Mouse (Mus musculus) midbrain, embryonic 16.5 days (tissue): Measurements from ENCODE around the gene Rnf24. TPM values are rescaled to one million over a fixed set of nuclear protein-coding genes. Genes with fewer than 3 reads are reported as not detected.

Experiments
- ATAC-seq: fragments of 200-750 bp; cut with Nextera tagmentation; 2 replicates; pipeline ENCODE4 v1.8.0; 2017; ENCODE audit warnings: moderate TSS enrichment
- H3K27ac ChIP-seq: fragments of 300-500 bp; sonication (generic); 2 replicates; pipeline ENCODE4 v1.5.1; 2014; ENCODE audit warnings: mild to moderate bottlenecking, low read length, mixed read lengths
- H3K27me3 ChIP-seq: fragments of 300-500 bp; sonication (generic); 2 replicates; pipeline ENCODE4 v1.6.1; 2014; ENCODE audit warnings: low read depth, low read length, mixed read lengths; ENCODE audit not compliant: control insufficient read depth, insufficient read depth
- H3K36me3 ChIP-seq: fragments of 300-500 bp; sonication (generic); 2 replicates; pipeline ENCODE4 v1.6.1; 2014; ENCODE audit warnings: mild to moderate bottlenecking, low read length, moderate library complexity, mixed read lengths; ENCODE audit not compliant: control insufficient read depth, insufficient read depth
- H3K4me1 ChIP-seq: fragments of 300-500 bp; sonication (generic); 2 replicates; pipeline ENCODE4 v1.6.1; 2014; ENCODE audit warnings: mild to moderate bottlenecking, low read length, mixed read lengths; ENCODE audit not compliant: control insufficient read depth, insufficient read depth
- H3K4me2 ChIP-seq: fragments of 300-500 bp; sonication (generic); 2 replicates; pipeline ENCODE4 v1.6.1; 2014; ENCODE audit warnings: mild to moderate bottlenecking, low read length, mixed read lengths
- H3K4me3 ChIP-seq: fragments of 300-500 bp; sonication (generic); 2 replicates; pipeline ENCODE4 v1.5.1; 2014; ENCODE audit warnings: low read depth, mild to moderate bottlenecking, low read length, moderate library complexity, mixed read lengths
- H3K9ac ChIP-seq: fragments of 300-500 bp; sonication (generic); 2 replicates; pipeline ENCODE4 v1.6.1; 2014; ENCODE audit warnings: low read depth, low read length, mixed read lengths
- H3K9me3 ChIP-seq: fragments of 300-500 bp; sonication (generic); replicated peaks from 2 replicates; pipeline ENCODE4 v1.6.1; 2014; ENCODE audit warnings: mild to moderate bottlenecking, low read length, mixed read lengths; ENCODE audit not compliant: control insufficient read depth, poor library complexity, severe bottlenecking
- WGBS: fragments of 180-500 bp; shearing (Covaris S2); extraction: QIAGEN DNeasy Blood & Tissue Kit; methylation state at CpG from one replicate; pipeline ENCODE4 v1.1.7; 2014; 5-methylcytosine and 5-hydroxymethylcytosine counted together
- polyA plus RNA-seq: library from polyadenylated mRNA; unstranded; fragments of >200 nt; fragmentation: Nextera tagmentation; extraction: Ambion mirVana; gene quantifications from 2 replicates; pipeline ENCODE4 v1.2.1, GENCODE M21; 2015

Gene Rnf24
- polyA plus RNA-seq, result 20.1 and 21.1 TPM in 2 replicates

GRCm38 (mm10) chr2:131352747-131353563 is at the start of gene Rnf24:
Gene Rnf24, minus strand, starts transcription at chr2:131352892.
- Histone ChIP-seq H3K36me3 (no peaks in the 10 kb centered on the region), H3K4me3 (peak within 1 kb of the TSS; percentile 97), H3K4me1 (peaks cover 21% of the 10 kb centered on the region), H3K4me2 (peak within 1 kb of the TSS; percentile 76), H3K27me3 (no peaks in the 10 kb centered on the region), H3K9ac (peak within 1 kb of the TSS; percentile 99), H3K9me3 (no peaks in the 10 kb centered on the region), H3K27ac (peak within 1 kb of the TSS; percentile 99)
- WGBS, result under 1% methylated on average over 53 of the region's 54 CpGs
- ATAC-seq, result peak; percentile 94

GRCm38 (mm10) chr2:131401794-131402495 is 49.3 kb upstream of the Rnf24 start:
- WGBS, result 76% methylated on average over 8 of the region's 8 CpGs
- no peak for ATAC-seq
- Histone ChIP-seq H3K36me3 (no peaks in the 10 kb centered on the region), H3K4me1 (no peaks in the 10 kb centered on the region), H3K9me3 (no peaks in the 10 kb centered on the region), H3K4me3 (no peak overlapping the region), H3K27me3 (no peaks in the 10 kb centered on the region), H3K27ac (no peak overlapping the region), H3K4me2 (no peak overlapping the region), H3K9ac (no peak overlapping the region)

DNA sequence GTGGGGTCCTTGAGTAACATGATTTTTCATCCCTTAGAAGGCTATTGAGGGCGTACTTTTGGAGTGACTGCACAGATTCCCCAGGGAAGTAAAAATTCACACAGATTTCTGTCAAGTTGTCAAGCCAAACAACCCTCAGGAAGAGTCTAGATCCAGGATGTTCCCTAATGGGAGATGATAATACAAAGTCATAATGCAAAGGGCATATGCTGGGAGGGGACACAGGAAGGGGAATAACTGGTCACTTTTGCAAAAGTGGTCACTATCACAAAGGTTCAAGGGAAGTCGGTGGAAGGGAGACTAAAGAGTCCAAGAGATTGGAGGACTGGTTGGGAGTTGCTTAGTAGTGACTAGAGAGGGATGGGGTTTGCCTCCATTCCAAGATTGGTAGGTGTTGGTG is 48.2 kb upstream of the Rnf24 start:
- ATAC-seq, result no peak

DNA sequence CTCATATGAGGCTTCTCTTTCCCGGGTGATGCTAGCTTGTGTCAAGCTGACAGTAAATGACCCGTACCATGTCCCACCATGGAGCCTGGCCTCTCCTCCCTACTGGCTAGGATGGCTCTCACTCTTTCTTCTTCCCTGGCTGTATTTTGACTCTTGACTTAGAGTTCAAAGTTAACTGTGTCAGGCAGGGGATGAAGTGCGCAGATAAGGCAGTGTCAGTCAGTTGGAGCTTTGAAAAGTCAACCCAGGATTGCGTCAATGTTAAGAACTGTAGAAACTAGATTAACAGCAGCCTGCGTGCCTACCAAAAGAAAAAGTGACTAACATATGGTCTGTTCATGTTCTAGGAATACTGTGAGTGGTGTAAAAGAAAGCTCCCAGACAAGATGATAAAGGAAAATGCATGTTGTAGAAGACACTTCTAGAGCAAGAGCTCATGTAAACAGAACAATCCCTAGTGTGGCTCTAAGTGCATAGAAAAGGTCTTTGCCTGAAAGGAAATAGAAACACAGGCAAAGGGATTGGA is 44.7 kb upstream of the Rnf24 start:
- no peaks in the 10 kb centered on the region for H3K9me3 ChIP-seq
- ATAC-seq, result no peak
- H3K4me3 ChIP-seq, result no peak overlapping the region
- no peaks in the 10 kb centered on the region for H3K27me3 ChIP-seq
- H3K4me1 ChIP-seq, result no peaks in the 10 kb centered on the region
- 91% methylated on average over 5 of the region's 5 CpGs for WGBS
- H3K9ac ChIP-seq, result no peak overlapping the region
- H3K27ac ChIP-seq, result no peak overlapping the region
- H3K4me2 ChIP-seq, result no peak overlapping the region
- H3K36me3 ChIP-seq, result no peaks in the 10 kb centered on the region

More for the DNA sequence above, 48.2 kb upstream of the Rnf24 start:
- H3K4me2 ChIP-seq, result no peak overlapping the region
- H3K9ac ChIP-seq, result no peak overlapping the region
- no peak overlapping the region for H3K4me3 ChIP-seq
- H3K4me1 ChIP-seq, result no peaks in the 10 kb centered on the region
- H3K36me3 ChIP-seq, result no peaks in the 10 kb centered on the region
- WGBS, result 84% methylated on average over 2 of the region's 2 CpGs
- no peaks in the 10 kb centered on the region for H3K9me3 ChIP-seq
- H3K27ac ChIP-seq, result no peak overlapping the region
- no peaks in the 10 kb centered on the region for H3K27me3 ChIP-seq

GRCm38 (mm10) chr2:131386350-131386962 is 33.8 kb upstream of the Rnf24 start:
- Histone ChIP-seq H3K4me1 (no peaks in the 10 kb centered on the region), H3K27me3 (no peaks in the 10 kb centered on the region), H3K9ac (no peak overlapping the region), H3K9me3 (no peaks in the 10 kb centered on the region), H3K4me3 (no peak overlapping the region), H3K36me3 (no peaks in the 10 kb centered on the region), H3K27ac (no peak overlapping the region), H3K4me2 (no peak overlapping the region)
- ATAC-seq, result no peak
- WGBS, result 83% methylated on average over 10 of the region's 10 CpGs

GRCm38 (mm10) chr2:131385176-131385575 is 32.5 kb upstream of the Rnf24 start:
- 77% methylated on average over 4 of the region's 4 CpGs for WGBS
- no peaks in the 10 kb centered on the region for H3K9me3 ChIP-seq
- no peak overlapping the region for H3K9ac ChIP-seq
- no peak overlapping the region for H3K27ac ChIP-seq
- H3K27me3 ChIP-seq, result no peaks in the 10 kb centered on the region
- no peak for ATAC-seq
- no peak overlapping the region for H3K4me2 ChIP-seq
- H3K36me3 ChIP-seq, result no peaks in the 10 kb centered on the region
- H3K4me3 ChIP-seq, result no peak overlapping the region
- no peaks in the 10 kb centered on the region for H3K4me1 ChIP-seq

- Histone ChIP-seq H3K4me2 (no peak overlapping the region), H3K27ac (no peak overlapping the region), H3K27me3 (no peaks in the 10 kb centered on the region), H3K36me3 (no peaks in the 10 kb centered on the region), H3K4me1 (no peaks in the 10 kb centered on the region), H3K9ac (no peak overlapping the region), H3K9me3 (no peaks in the 10 kb centered on the region), H3K4me3 (no peak overlapping the region)
- WGBS, result 82% methylated on average over 3 of the region's 3 CpGs
- ATAC-seq, result no peak
These were observed 26.8 kb upstream of the Rnf24 start for GRCm38 (mm10) chr2:131379541-131379940.

GRCm38 (mm10) chr2:131378872-131379271 is 26.2 kb upstream of the Rnf24 start:
- 93% methylated on average over 5 of the region's 5 CpGs for WGBS
- H3K4me2 ChIP-seq, result no peak overlapping the region
- H3K4me3 ChIP-seq, result no peak overlapping the region
- H3K4me1 ChIP-seq, result no peaks in the 10 kb centered on the region
- no peak for ATAC-seq
- H3K27ac ChIP-seq, result no peak overlapping the region
- no peaks in the 10 kb centered on the region for H3K27me3 ChIP-seq
- no peaks in the 10 kb centered on the region for H3K9me3 ChIP-seq
- H3K9ac ChIP-seq, result no peak overlapping the region
- H3K36me3 ChIP-seq, result no peaks in the 10 kb centered on the region
